Mouse (Mus musculus) heart, postnatal 0 days (tissue): ENCODE data around the gene Ccdc62.

Source experiments
- CTCF ChIP-seq: IDR thresholded peaks from 2 replicates; pipeline ENCODE4 v1.5.1; 2016; ENCODE audit warnings: antibody characterized with exemption, control low read depth, low read depth
- EP300 ChIP-seq: IDR thresholded peaks from 2 replicates; pipeline ENCODE4 v1.6.1; 2016; ENCODE audit warnings: antibody characterized with exemption, low read depth

GRCm38 (mm10) chr5:123991321-123991720 is 60.8 kb downstream of the Ccdc62 start:
- TF ChIP-seq CTCF (no peak), EP300 (no peak)
